Mouse (Mus musculus) liver, embryonic 11.5 days (tissue): ENCODE data around the gene Cnp. TPM values are rescaled to one million over a fixed set of nuclear protein-coding genes. Genes with fewer than 3 reads are reported as not detected.
"Not testable (repeated sequence)": the region's sequence is repeated elsewhere in the genome, so short reads cannot be mapped to it uniquely, and the experiment has no call there.

ENCODE experiments used
- ATAC-seq: fragments of 200-750 bp; cut with Nextera tagmentation; replicated peaks from 2 replicates; pipeline ENCODE4 v1.8.0; 2017; ENCODE audit warnings: moderate number of reproducible peaks, mild to moderate bottlenecking, moderate TSS enrichment, moderate library complexity; ENCODE audit not compliant: low FRiP score
- DNase-seq: peaks from one replicate; pipeline ENCODE4 v3.0.0-alpha.2; 2017; ENCODE audit warnings: low spot score
- H3K27ac ChIP-seq: fragments of 300-500 bp; sonication (generic); 2 replicates; pipeline ENCODE4 v1.5.1; 2014; ENCODE audit warnings: mild to moderate bottlenecking, low read depth, low read length, control low read depth
- H3K27me3 ChIP-seq: fragments of 300-500 bp; sonication (generic); replicated peaks from 2 replicates; pipeline ENCODE4 v1.6.1; 2014; ENCODE audit warnings: low read length, mixed read lengths; ENCODE audit not compliant: control insufficient read depth, insufficient read depth
- H3K36me3 ChIP-seq: fragments of 300-500 bp; sonication (generic); 2 replicates; pipeline ENCODE4 v1.6.1; 2014; ENCODE audit warnings: mild to moderate bottlenecking, low read length, moderate library complexity, mixed read lengths; ENCODE audit not compliant: control insufficient read depth, insufficient read depth
- H3K4me1 ChIP-seq: fragments of 300-500 bp; sonication (generic); replicated peaks from 2 replicates; pipeline ENCODE4 v1.6.1; 2014; ENCODE audit warnings: low read length, mixed read lengths; ENCODE audit not compliant: control insufficient read depth, insufficient read depth
- H3K4me2 ChIP-seq: fragments of 300-500 bp; sonication (generic); 2 replicates; pipeline ENCODE4 v1.6.1; 2014; ENCODE audit warnings: mild to moderate bottlenecking, control low read depth, moderate library complexity
- H3K4me3 ChIP-seq: fragments of 300-500 bp; sonication (generic); 2 replicates; pipeline ENCODE4 v1.5.1; 2014; ENCODE audit warnings: low read depth, low read length, control low read depth
- H3K9ac ChIP-seq: fragments of 300-500 bp; sonication (generic); 2 replicates; pipeline ENCODE4 v1.6.1; 2014; ENCODE audit warnings: low read depth, low read length, control low read depth
- H3K9me3 ChIP-seq: fragments of 300-500 bp; sonication (generic); 2 replicates; pipeline ENCODE4 v1.6.1; 2016; ENCODE audit warnings: low read length, inconsistent platforms, mixed read lengths; ENCODE audit not compliant: control insufficient read depth
- WGBS: fragments of 180-500 bp; shearing (Covaris S2); extraction: QIAGEN DNeasy Blood & Tissue Kit; methylation state at CpG from one replicate; pipeline ENCODE4 v1.1.7; 2014; 5-methylcytosine and 5-hydroxymethylcytosine counted together
- polyA plus RNA-seq: library from polyadenylated mRNA; unstranded; fragments of >200 nt; fragmentation: Nextera tagmentation; extraction: Ambion mirVana; gene quantifications from 2 replicates; pipeline ENCODE4 v1.2.1, GENCODE M21; 2014

Gene Cnp
- polyA plus RNA-seq, 1 experiment from 2014 or later, result 19.4 TPM

DNA sequence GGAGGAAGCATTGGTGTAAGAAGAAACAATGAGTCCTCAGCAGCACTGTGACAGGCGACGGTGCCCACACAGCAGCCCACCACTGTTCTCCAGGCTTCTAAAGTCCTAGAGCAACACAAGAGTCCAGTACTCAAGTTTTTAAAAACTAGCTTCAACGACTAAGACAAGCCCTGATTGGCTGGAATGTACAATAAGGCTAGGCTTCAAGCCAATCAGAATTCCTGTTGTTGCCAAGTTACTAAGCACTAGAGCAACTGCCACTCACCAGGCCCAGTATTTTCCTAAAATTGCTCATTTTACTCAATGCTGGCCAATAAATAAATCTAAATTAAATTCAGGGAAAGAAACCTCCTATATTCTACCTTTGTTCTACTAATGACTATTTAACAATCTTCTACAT, 38.5 kb downstream of the Cnp start:
- Histone ChIP-seq H3K4me3 (no peak overlapping the region), H3K9me3 (no peaks in the 10 kb centered on the region), H3K27me3 (no peaks in the 10 kb centered on the region), H3K4me1 (peaks cover 18% of the 10 kb centered on the region), H3K9ac (no peak overlapping the region), H3K4me2 (no peak overlapping the region), H3K27ac (no peak overlapping the region), H3K36me3 (0 out of 2 replicates have a peak, but pooled peaks cover 2% of the 10 kb centered on the region)
- ATAC-seq, result no peak
- 90% methylated on average over 3 of the region's 3 CpGs for WGBS
- no peak for DNase-seq

DNA sequence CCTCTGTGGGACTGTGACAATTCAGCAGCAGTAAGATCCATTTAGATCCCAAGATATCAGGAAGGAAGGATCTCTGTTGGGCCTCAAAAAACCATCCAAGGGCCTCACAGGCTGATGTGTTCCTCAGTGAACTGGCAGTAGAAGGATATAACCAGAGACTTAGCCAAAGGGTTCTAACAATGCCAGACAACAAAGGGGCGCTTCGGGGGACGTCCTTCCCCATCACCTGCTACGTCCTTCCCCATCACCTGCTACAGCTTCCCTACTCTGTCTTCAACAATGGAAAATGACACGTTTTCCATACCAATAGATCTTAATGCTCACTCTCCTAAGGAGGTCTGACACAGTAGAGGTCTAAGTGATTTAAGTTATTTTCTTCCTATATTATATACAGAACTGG, 41.6 kb downstream of the Cnp start:
- Histone ChIP-seq H3K36me3 (0 out of 2 replicates have a peak, but pooled peaks cover 2% of the 10 kb centered on the region), H3K27me3 (no peaks in the 10 kb centered on the region), H3K4me3 (no peak overlapping the region), H3K27ac (no peak overlapping the region), H3K9ac (no peak overlapping the region), H3K4me2 (no peak overlapping the region), H3K9me3 (no peaks in the 10 kb centered on the region), H3K4me1 (peaks cover 25% of the 10 kb centered on the region)
- WGBS, result 86% methylated on average over 5 of the region's 5 CpGs
- DNase-seq (no peak), ATAC-seq (no peak)

DNA sequence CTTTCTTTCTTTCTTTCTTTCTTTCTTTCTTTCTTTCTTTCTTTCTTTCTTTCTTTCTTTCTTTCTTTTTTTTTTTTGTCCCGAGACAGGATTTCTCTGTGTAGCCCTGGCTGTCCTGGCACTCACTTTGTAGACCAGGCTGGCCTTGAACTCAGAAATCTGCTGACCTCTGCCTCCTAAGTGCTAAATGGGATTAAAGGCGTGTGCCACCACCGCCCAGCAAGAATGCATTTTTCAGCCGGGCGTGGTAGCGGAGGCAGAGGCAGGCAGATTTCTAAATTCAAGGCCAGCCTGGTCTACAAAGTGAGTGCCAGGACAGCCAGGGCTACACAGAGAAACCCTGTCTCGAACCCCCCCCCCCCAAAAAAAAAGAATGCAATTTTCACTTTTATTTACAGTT, 42.1 kb downstream of the Cnp start:
- H3K4me2 ChIP-seq, H3K4me3 ChIP-seq, H3K9me3 ChIP-seq, ATAC-seq, DNase-seq, H3K27me3 ChIP-seq, H3K27ac ChIP-seq, H3K36me3 ChIP-seq, H3K9ac ChIP-seq: not testable (repeated sequence)
- WGBS, result 81% methylated on average over 7 of the region's 7 CpGs
- peaks cover 25% of the 10 kb centered on the region for H3K4me1 ChIP-seq

DNA sequence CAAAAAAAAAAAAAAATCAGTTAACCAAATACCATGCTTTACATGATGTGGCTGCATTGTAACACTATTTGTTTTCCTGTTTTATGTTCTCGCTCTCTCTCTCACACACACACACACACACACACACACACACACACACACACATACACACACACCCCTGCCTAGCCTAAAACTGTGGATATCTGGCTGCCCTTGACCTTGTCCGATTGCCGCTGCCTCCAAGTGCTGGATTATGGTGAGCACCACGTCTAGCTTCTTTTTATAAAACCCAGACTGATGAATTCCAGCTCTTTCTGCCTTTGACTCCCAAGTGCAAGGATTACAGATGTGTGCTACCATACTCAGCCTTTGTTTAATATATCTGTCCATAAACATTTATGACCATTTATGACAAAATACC, 42.8 kb downstream of the Cnp start:
- peak overlapping the region; percentile 91; the same call in 1 of the 2 replicates for H3K4me3 ChIP-seq
- no peak overlapping the region for H3K9ac ChIP-seq
- no peak for ATAC-seq
- no peaks in the 10 kb centered on the region for H3K9me3 ChIP-seq
- H3K27ac ChIP-seq, result no peak overlapping the region
- WGBS, result 90% methylated on average over 4 of the region's 4 CpGs
- DNase-seq, result no peak
- no peaks in the 10 kb centered on the region for H3K27me3 ChIP-seq
- H3K4me2 ChIP-seq, result peak overlapping the region; percentile 91
- no peaks in the 10 kb centered on the region for H3K36me3 ChIP-seq
- peaks cover 25% of the 10 kb centered on the region for H3K4me1 ChIP-seq

DNA sequence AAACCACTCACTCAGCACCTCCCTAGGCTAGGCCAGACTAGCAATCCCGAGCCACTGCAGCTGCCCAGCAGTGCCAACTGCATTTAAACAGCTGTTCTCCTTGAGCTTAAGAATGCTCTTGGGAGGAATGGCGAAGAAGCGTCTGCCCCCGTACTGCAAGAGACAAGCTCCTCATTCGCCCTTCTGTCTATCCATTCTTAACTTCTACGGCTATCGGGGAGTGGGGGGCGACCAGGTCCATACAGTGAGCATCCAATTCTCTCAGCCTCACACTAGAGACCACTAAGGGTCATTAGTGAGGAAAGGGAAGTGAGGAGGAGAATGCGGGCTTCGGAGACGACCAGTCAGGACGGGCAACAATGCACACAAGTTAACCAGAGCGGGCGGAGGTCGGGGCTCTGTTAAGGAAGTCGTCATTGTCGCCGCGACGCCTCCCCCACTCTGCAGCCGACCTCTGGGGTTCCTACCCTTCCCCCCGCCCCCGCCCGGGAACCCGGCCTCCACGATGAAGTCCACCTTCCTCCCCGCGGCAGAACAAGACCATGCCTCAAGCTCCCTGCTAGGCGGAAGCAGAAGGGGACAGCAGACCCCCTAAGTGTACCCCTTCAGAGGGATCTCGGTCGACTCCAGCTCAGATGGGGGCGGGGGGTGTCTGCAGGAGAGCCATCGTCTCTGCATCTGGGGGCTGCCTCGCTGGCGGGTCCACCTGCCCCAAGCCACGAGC, 44.2 kb downstream of the Cnp start, which contains the start of gene Nkiras2:
Gene Nkiras2 (plus strand): TSS at position 484 of the 724 bp plus-strand sequence.
- H3K9ac ChIP-seq, result peak within 1 kb of the TSS; percentile 94
- H3K27ac ChIP-seq, result peak within 1 kb of the TSS; percentile 95
- H3K4me3 ChIP-seq, result peak within 1 kb of the TSS; percentile 91
- under 1% methylated on average over 36 of the region's 36 CpGs for WGBS
- H3K4me2 ChIP-seq, result peak within 1 kb of the TSS; percentile 91
- DNase-seq, result peak; percentile 77
- H3K27me3 ChIP-seq, result no peaks in the 10 kb centered on the region
- H3K4me1 ChIP-seq, result peaks cover 29% of the 10 kb centered on the region
- no peaks in the 10 kb centered on the region for H3K9me3 ChIP-seq
- H3K36me3 ChIP-seq, result no peaks in the 10 kb centered on the region
- ATAC-seq, result peak; percentile 76

DNA sequence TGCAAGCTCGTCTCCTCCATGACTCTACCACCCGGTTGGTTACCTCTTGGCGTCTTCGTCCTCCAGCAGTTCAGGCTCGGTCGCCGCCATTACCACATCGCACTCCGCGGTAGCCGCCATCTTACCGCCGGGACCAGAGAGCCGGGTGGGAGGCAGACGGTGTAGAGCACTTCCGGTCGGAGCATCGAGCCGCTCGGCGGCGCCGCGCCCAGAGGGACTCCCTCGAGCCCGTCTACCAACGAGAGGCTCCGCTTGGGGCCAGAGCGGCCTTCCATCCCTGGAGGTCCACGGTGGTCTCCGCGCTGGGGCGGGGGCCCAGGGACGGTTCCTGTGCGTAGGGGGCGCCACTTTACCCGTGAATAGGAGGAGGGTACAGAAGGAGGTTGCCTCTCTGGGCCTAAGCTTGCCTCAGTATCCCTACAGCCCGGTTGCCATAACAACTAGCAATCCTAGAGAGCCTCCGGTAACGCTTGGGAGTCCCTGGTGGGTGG, 44.8 kb downstream of the Cnp start:
- peak overlapping the region; percentile 95 for H3K27ac ChIP-seq
- H3K27me3 ChIP-seq, result no peaks in the 10 kb centered on the region
- WGBS, result under 1% methylated on average over 40 of the region's 40 CpGs
- H3K4me3 ChIP-seq, result peak overlapping the region; percentile 91
- peak; percentile 95 for DNase-seq
- peaks cover 33% of the 10 kb centered on the region for H3K4me1 ChIP-seq
- peak overlapping the region; percentile 94 for H3K9ac ChIP-seq
- no peaks in the 10 kb centered on the region for H3K9me3 ChIP-seq
- ATAC-seq, result peak; percentile 93
- H3K4me2 ChIP-seq, result peak overlapping the region; percentile 91
- H3K36me3 ChIP-seq, result no peaks in the 10 kb centered on the region

DNA sequence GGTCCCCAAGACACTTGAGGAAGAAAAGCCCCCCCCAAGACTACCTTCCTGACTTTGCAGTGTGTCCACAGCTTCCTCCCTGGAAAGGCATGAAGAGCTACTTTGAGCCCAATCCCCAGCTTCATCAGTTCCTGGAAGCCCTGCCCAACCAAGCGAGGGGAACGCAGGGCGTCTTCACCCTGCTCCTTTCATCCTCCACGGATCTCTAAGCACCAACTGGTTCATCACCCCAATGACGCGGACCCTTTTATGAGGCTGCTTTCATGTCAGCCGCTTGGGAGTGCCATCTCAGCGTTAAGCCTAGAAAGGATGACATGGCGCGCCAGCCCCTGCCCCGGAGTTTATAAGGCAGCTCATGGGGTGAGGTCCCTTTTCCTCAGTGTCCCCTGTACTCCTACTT, 45.3 kb downstream of the Cnp start, which contains the start of gene Dnajc7:
Gene Dnajc7 (minus strand): TSS at position 187 of the 400 bp plus-strand sequence.
- Histone ChIP-seq H3K36me3 (peaks cover 2% of the 10 kb centered on the region; the same call in 1 of the 2 replicates), H3K4me1 (peaks cover 33% of the 10 kb centered on the region), H3K9me3 (no peaks in the 10 kb centered on the region), H3K27me3 (no peaks in the 10 kb centered on the region), H3K4me3 (peak within 1 kb of the TSS; percentile 91), H3K27ac (peak within 1 kb of the TSS; percentile 95), H3K9ac (peak within 1 kb of the TSS; percentile 94), H3K4me2 (peak within 1 kb of the TSS; percentile 91)
- peak; percentile 8; the same call in 1 of the 2 replicates for ATAC-seq
- 8% methylated on average over 11 of the region's 11 CpGs for WGBS
- no peak for DNase-seq

DNA sequence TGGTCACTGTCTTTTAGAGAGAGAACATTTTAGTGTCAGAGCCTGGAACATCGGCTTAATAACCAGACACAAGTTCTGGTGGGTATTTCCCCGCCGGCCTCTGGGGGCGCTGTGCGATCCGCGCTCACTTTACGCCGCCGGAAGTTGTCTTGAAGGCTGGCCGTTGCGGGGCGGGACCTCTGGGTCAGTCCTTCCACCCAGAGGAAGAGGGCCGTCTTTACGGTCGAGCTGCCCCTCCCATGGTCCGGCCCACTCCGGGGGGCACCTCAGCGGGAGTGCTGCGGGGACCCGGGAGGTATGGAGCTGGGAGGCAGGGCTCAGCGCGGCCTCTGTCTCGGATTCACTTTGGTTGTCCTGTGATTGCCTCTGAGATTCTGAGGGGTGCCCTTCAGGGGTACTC, 48.0 kb downstream of the Cnp start:
- no peaks in the 10 kb centered on the region for H3K27me3 ChIP-seq
- peaks cover 27% of the 10 kb centered on the region for H3K4me1 ChIP-seq
- no peaks in the 10 kb centered on the region for H3K9me3 ChIP-seq
- peak; percentile 96 for DNase-seq
- peak overlapping the region; percentile 72 for H3K9ac ChIP-seq
- WGBS, result under 1% methylated on average over 24 of the region's 24 CpGs
- peak; percentile 77 for ATAC-seq
- peak overlapping the region; percentile 47 for H3K27ac ChIP-seq
- H3K4me3 ChIP-seq, result peak overlapping the region; percentile 76
- peak overlapping the region; percentile 70 for H3K4me2 ChIP-seq
- peaks cover 5% of the 10 kb centered on the region; the same call in 1 of the 2 replicates for H3K36me3 ChIP-seq
